Mouse (Mus musculus): ENCODE data around the gene Polr2e. TPM values are rescaled to one million over a fixed set of nuclear protein-coding genes. Genes with fewer than 3 reads are reported as not detected.
"Not testable (repeated sequence)": the region's sequence is repeated elsewhere in the genome, so short reads cannot be mapped to it uniquely, and the experiment has no call there.

Gene Polr2e
- polyA plus RNA-seq, 1 experiment from 2014 or later: 265 TPM

- H3K4me2 ChIP-seq: no peak overlapping the region
- H3K4me3 ChIP-seq: no peak overlapping the region
- H3K9ac ChIP-seq: no peak overlapping the region
- ATAC-seq (ENCODE audit: insufficient number of reproducible peaks, insufficient read depth, low FRiP score, low TSS enrichment, low read depth): no peak
- H3K36me3 ChIP-seq: peaks cover 59% of the 10 kb centered on the region
- peaks cover 29% of the 10 kb centered on the region for H3K4me1 ChIP-seq
- H3K9me3 ChIP-seq: no peaks in the 10 kb centered on the region
- 87% methylated on average over 4 of the region's 4 CpGs for WGBS
- H3K27ac ChIP-seq: no peak overlapping the region
- no peaks in the 10 kb centered on the region for H3K27me3 ChIP-seq
Observed at GRCm38 (mm10) chr10:80056506-80056905, 16.9 kb upstream of the Polr2e start.

GRCm38 (mm10) chr10:80055891-80056290, 16.3 kb upstream of the Polr2e start:
- H3K4me3 ChIP-seq: no peak overlapping the region

GRCm38 (mm10) chr10:80055364-80055763, 15.8 kb upstream of the Polr2e start:
- no peaks in the 10 kb centered on the region for H3K9me3 ChIP-seq
- peaks cover 34% of the 10 kb centered on the region for H3K4me1 ChIP-seq
- H3K4me3 ChIP-seq: peak overlapping the region; percentile 92
- H3K9ac ChIP-seq: peak overlapping the region; percentile 96
- H3K27ac ChIP-seq: 0 out of 2 replicates have a peak overlapping the region, but pooled peaks have one; percentile 17
- ATAC-seq (ENCODE audit: insufficient number of reproducible peaks, insufficient read depth, low FRiP score, low TSS enrichment, low read depth): no peak
- H3K4me2 ChIP-seq: peak overlapping the region; percentile 76
- no peaks in the 10 kb centered on the region for H3K27me3 ChIP-seq
- peaks cover 48% of the 10 kb centered on the region for H3K36me3 ChIP-seq
- WGBS: 82% methylated on average over 5 of the region's 5 CpGs

More at GRCm38 (mm10) chr10:80055891-80056290, 16.3 kb upstream of the Polr2e start:
- peaks cover 30% of the 10 kb centered on the region for H3K4me1 ChIP-seq
- no peaks in the 10 kb centered on the region for H3K27me3 ChIP-seq
- 69% methylated on average over 10 of the region's 10 CpGs for WGBS
- H3K27ac ChIP-seq: no peak overlapping the region
- H3K4me2 ChIP-seq: peak overlapping the region; percentile 76
- no peak for ATAC-seq (ENCODE audit: insufficient number of reproducible peaks, insufficient read depth, low FRiP score, low TSS enrichment, low read depth)
- peak overlapping the region; percentile 96; the same call in 1 of the 2 replicates for H3K9ac ChIP-seq
- peaks cover 53% of the 10 kb centered on the region for H3K36me3 ChIP-seq
- H3K9me3 ChIP-seq: no peaks in the 10 kb centered on the region

GRCm38 (mm10) chr10:80054911-80055310, 15.3 kb upstream of the Polr2e start:
- Histone ChIP-seq H3K4me2 (peak overlapping the region; percentile 76), H3K27ac (peak overlapping the region; percentile 17; the same call in 1 of the 2 replicates), H3K4me3 (peak overlapping the region; percentile 92), H3K36me3 (peaks cover 43% of the 10 kb centered on the region), H3K4me1 (peaks cover 34% of the 10 kb centered on the region), H3K9ac (peak overlapping the region; percentile 96)
- H3K27me3 ChIP-seq; ATAC-seq (ENCODE audit: insufficient number of reproducible peaks, insufficient read depth, low FRiP score, low TSS enrichment, low read depth); H3K9me3 ChIP-seq: not testable (repeated sequence)
- 31% methylated on average over 3 of the region's 3 CpGs for WGBS

GRCm38 (mm10) chr10:80053831-80054815, 14.5 kb upstream of the Polr2e start:
- Histone ChIP-seq H3K4me3 (peak overlapping the region; percentile 92), H3K4me1 (peaks cover 34% of the 10 kb centered on the region), H3K27ac (peak overlapping the region; percentile 98), H3K4me2 (peak overlapping the region; percentile 76), H3K27me3 (no peaks in the 10 kb centered on the region), H3K36me3 (peaks cover 36% of the 10 kb centered on the region), H3K9ac (peak overlapping the region; percentile 96), H3K9me3 (no peaks in the 10 kb centered on the region)
- peak; percentile 17; the same call in 1 of the 2 replicates for ATAC-seq (ENCODE audit: insufficient number of reproducible peaks, insufficient read depth, low FRiP score, low TSS enrichment, low read depth)
- 1% methylated on average over 77 of the region's 77 CpGs for WGBS

- peak; percentile 92 for ATAC-seq (ENCODE audit: insufficient number of reproducible peaks, insufficient read depth, low FRiP score, low TSS enrichment, low read depth)
- peak overlapping the region; percentile 98 for H3K27ac ChIP-seq
- no peaks in the 10 kb centered on the region for H3K9me3 ChIP-seq
- H3K4me3 ChIP-seq: peak overlapping the region; percentile 92
- peaks cover 39% of the 10 kb centered on the region for H3K4me1 ChIP-seq
- under 1% methylated on average over 47 of the region's 47 CpGs for WGBS
- peak overlapping the region; percentile 76 for H3K4me2 ChIP-seq
- no peaks in the 10 kb centered on the region for H3K27me3 ChIP-seq
- H3K36me3 ChIP-seq: peaks cover 29% of the 10 kb centered on the region
- peak overlapping the region; percentile 96 for H3K9ac ChIP-seq
Observed at GRCm38 (mm10) chr10:80053259-80053780, 13.7 kb upstream of the Polr2e start.

GRCm38 (mm10) chr10:80052374-80052764, 12.8 kb upstream of the Polr2e start:
- WGBS: 84% methylated on average over 5 of the region's 5 CpGs
- no peak overlapping the region for H3K4me2 ChIP-seq

GRCm38 (mm10) chr10:80051618-80052373, 12.2 kb upstream of the Polr2e start:
- H3K4me1 ChIP-seq: peaks cover 52% of the 10 kb centered on the region
- 29% methylated on average over 14 of the region's 14 CpGs for WGBS
- H3K4me3 ChIP-seq: no peak overlapping the region

More at GRCm38 (mm10) chr10:80052374-80052764, 12.8 kb upstream of the Polr2e start:
- no peaks in the 10 kb centered on the region for H3K9me3 ChIP-seq
- peak overlapping the region; percentile 92; the same call in 1 of the 2 replicates for H3K4me3 ChIP-seq
- ATAC-seq (ENCODE audit: insufficient number of reproducible peaks, insufficient read depth, low FRiP score, low TSS enrichment, low read depth): no peak
- no peaks in the 10 kb centered on the region for H3K27me3 ChIP-seq
- peak overlapping the region; percentile 66; the same call in 1 of the 2 replicates for H3K27ac ChIP-seq
- peaks cover 46% of the 10 kb centered on the region for H3K4me1 ChIP-seq
- 0 out of 2 replicates have a peak overlapping the region, but pooled peaks have one; percentile 6 for H3K9ac ChIP-seq
- peaks cover 20% of the 10 kb centered on the region for H3K36me3 ChIP-seq

GRCm38 (mm10) chr10:80050885-80051617, 11.5 kb upstream of the Polr2e start:
- Histone ChIP-seq H3K27me3 (no peaks in the 10 kb centered on the region), H3K9me3 (no peaks in the 10 kb centered on the region), H3K27ac (peak overlapping the region; percentile 66), H3K9ac (no peak overlapping the region), H3K4me1 (peaks cover 51% of the 10 kb centered on the region), H3K4me2 (no peak overlapping the region), H3K4me3 (no peak overlapping the region), H3K36me3 (peaks cover 8% of the 10 kb centered on the region)
- no peak for ATAC-seq (ENCODE audit: insufficient number of reproducible peaks, insufficient read depth, low FRiP score, low TSS enrichment, low read depth)
- 23% methylated on average over 15 of the region's 15 CpGs for WGBS

More at GRCm38 (mm10) chr10:80051618-80052373, 12.2 kb upstream of the Polr2e start:
- no peak for ATAC-seq (ENCODE audit: insufficient number of reproducible peaks, insufficient read depth, low FRiP score, low TSS enrichment, low read depth)
- H3K9me3 ChIP-seq: no peaks in the 10 kb centered on the region
- H3K27ac ChIP-seq: peak overlapping the region; percentile 66
- no peak overlapping the region for H3K4me2 ChIP-seq
- H3K9ac ChIP-seq: 0 out of 2 replicates have a peak overlapping the region, but pooled peaks have one; percentile 6
- H3K36me3 ChIP-seq: peaks cover 14% of the 10 kb centered on the region
- H3K27me3 ChIP-seq: no peaks in the 10 kb centered on the region

- Histone ChIP-seq H3K27ac (0 out of 2 replicates have a peak overlapping the region, but pooled peaks have one; percentile 28), H3K4me3 (no peak overlapping the region), H3K36me3 (peaks cover under 1% of the 10 kb centered on the region; the same call in 1 of the 2 replicates), H3K27me3 (no peaks in the 10 kb centered on the region), H3K9me3 (no peaks in the 10 kb centered on the region), H3K4me2 (no peak overlapping the region), H3K9ac (no peak overlapping the region), H3K4me1 (peaks cover 45% of the 10 kb centered on the region)
- ATAC-seq (ENCODE audit: insufficient number of reproducible peaks, insufficient read depth, low FRiP score, low TSS enrichment, low read depth): no peak
- WGBS: 29% methylated on average over 6 of the region's 6 CpGs
Observed at GRCm38 (mm10) chr10:80050244-80050643, 10.6 kb upstream of the Polr2e start.

Measured in embryonic facial prominence, embryonic 13.5 days (tissue).